In the genomic region with DNA sequence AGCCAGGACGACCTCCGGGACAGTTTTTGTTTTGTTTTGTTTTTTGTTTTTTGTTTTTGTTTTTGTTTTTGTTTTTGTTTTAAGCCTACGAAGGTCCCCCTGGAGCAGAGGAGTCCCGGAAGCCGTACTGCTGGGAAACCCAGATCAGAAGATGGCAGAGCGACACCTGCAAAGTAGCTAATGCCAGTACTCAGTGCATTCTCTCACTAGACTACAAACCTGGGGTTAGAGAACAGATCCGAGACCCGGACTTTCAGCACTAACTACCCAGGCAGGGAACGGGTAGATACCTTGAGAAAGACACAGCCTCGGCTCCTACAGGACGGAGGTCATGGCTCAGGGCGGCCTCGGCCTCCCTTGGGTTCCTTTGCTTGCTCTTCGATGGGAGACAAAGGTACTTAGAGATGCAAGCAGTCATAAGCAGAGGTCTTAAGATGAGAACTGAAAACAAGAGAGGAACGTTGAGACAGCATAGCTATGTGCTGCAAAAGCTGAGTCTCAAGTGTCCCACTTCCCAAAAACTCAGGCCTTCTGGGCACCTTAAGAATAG, we compare ENCODE assay signal across 8 mouse cellular contexts. TPM values are rescaled to one million over a fixed set of nuclear protein-coding genes. Genes with fewer than 3 reads are reported as not detected.
DNase-seq lines count a peak whose midpoint lies in the region; ATAC-seq and TF ChIP-seq lines count a peak whose summit lies in the region.

No protein-coding gene starts in this region.

- no peak for ATAC-seq in heart, embryonic 11.5 days (replicated peaks; ENCODE audit: insufficient number of reproducible peaks, low FRiP score, low TSS enrichment)
- peak; percentile 62 for ATAC-seq in forebrain, embryonic 15.5 days (replicated peaks)
- ATAC-seq in liver, embryonic 14.5 days (ENCODE audit: insufficient read depth), result no peak
- ATAC-seq in megakaryocyte progenitor cell, adult 5-6 weeks (replicated peaks; ENCODE audit: poor library complexity), result no peak

- intact Hi-C loops in heart, postnatal 10 days (cut with DNase I), result loop anchor here (2.0 kb wide), 3 partner anchors 674 to 1118 kb away; no protein-coding TSS in a partner anchor

- no peak for TF ChIP-seq EP300 in CH12.LX (IDR thresholded peaks at IDR 0.05; ENCODE audit: low read length)
- no peak for TF ChIP-seq EP300 in liver, embryonic 14.5 days (IDR thresholded peaks at IDR 0.05; ENCODE audit: low read depth)

- in situ Hi-C loops in CH12.LX (cut with MboI; ENCODE audit: low pct_ligation_motif_present, low pct_unique_long_range_greater_than_20kb, low sequenced_read_pairs), result loop anchor here (25.0 kb wide), 2 partner anchors 828 to 1128 kb away; no protein-coding TSS in a partner anchor

- peak overlapping the region; percentile 97 for H3K4me2 ChIP-seq in heart, embryonic 11.5 days
- H3K4me2 ChIP-seq in CH12.LX (ENCODE audit: insufficient read depth, low read depth, poor library complexity, severe bottlenecking), result peak overlapping the region; percentile 76; the same call in 1 of the 2 replicates
- H3K4me2 ChIP-seq in forebrain, embryonic 15.5 days (replicated peaks), result peak overlapping the region; percentile 75
- peak overlapping the region; percentile 72 for H3K4me2 ChIP-seq in liver, embryonic 14.5 days (ENCODE audit: low read depth)

- H3K4me1 ChIP-seq in heart, embryonic 11.5 days (ENCODE audit: control insufficient read depth, insufficient read depth, low read length), result peaks cover 7% of the 10 kb centered on the region; the same call in 1 of the 2 replicates
- H3K4me1 ChIP-seq in CH12.LX (ENCODE audit: control insufficient read depth in 1 of 2, insufficient read depth in 2 of 2), result peaks cover 2 to 21% of the 10 kb centered on the region in 2 experiments; a peak in 3 of 4 replicates
- peaks cover 40% of the 10 kb centered on the region for H3K4me1 ChIP-seq in forebrain, embryonic 15.5 days
- H3K4me1 ChIP-seq in liver, embryonic 14.5 days (replicated peaks; ENCODE audit: control insufficient read depth in 2 of 2, insufficient read depth in 2 of 2, low read length in 1 of 2), result 0 out of 4 replicates have a peak, but pooled peaks cover 0 to 5% of the 10 kb centered on the region in 2 experiments

- TF ChIP-seq CTCF in CH12.LX (conservative IDR thresholded peaks at IDR 0.05 in 1 of 2, IDR thresholded peaks at IDR 0.05 in 1 of 2; ENCODE audit: low read depth in 2 of 2, low read length in 2 of 2), result no peak
- no peak for TF ChIP-seq CTCF in liver, embryonic 14.5 days (IDR thresholded peaks at IDR 0.05; ENCODE audit: low read depth)

- peaks cover 30% of the 10 kb centered on the region for H3K27me3 ChIP-seq in heart, embryonic 11.5 days (ENCODE audit: control insufficient read depth, insufficient read depth, low read length)
- peaks cover 37% of the 10 kb centered on the region for H3K27me3 ChIP-seq in CH12.LX (replicated peaks)
- peaks cover 12% of the 10 kb centered on the region; the same call in 1 of the 2 replicates for H3K27me3 ChIP-seq in forebrain, embryonic 15.5 days
- H3K27me3 ChIP-seq in liver, embryonic 14.5 days (ENCODE audit: control insufficient read depth, insufficient read depth, low read length), result peaks cover 54% of the 10 kb centered on the region

- no peak overlapping the region for H3K27ac ChIP-seq in heart, embryonic 11.5 days (ENCODE audit: low read depth, low read length)
- no peak overlapping the region for H3K27ac ChIP-seq in CH12.LX (ENCODE audit: insufficient read depth, low read depth)
- H3K27ac ChIP-seq in forebrain, embryonic 15.5 days (replicated peaks), result peak overlapping the region; percentile 17; the same call in 1 of the 2 replicates
- H3K27ac ChIP-seq in liver, embryonic 14.5 days, result no peak overlapping the region

- H3K9ac ChIP-seq in heart, embryonic 11.5 days (ENCODE audit: low read depth, low read length), result no peak overlapping the region
- no peak overlapping the region for H3K9ac ChIP-seq in CH12.LX (ENCODE audit: insufficient read depth, low read depth)
- H3K9ac ChIP-seq in forebrain, embryonic 15.5 days (replicated peaks), result peak overlapping the region; percentile 16; the same call in 1 of the 2 replicates
- no peak overlapping the region for H3K9ac ChIP-seq in liver, embryonic 14.5 days (replicated peaks)

- no peak for TF ChIP-seq RAD21 in CH12.LX (IDR thresholded peaks at IDR 0.05; ENCODE audit: low read depth, low read length)

- H3K4me3 ChIP-seq in heart, embryonic 11.5 days (ENCODE audit: low read depth, low read length), result peak overlapping the region; percentile 50
- H3K4me3 ChIP-seq in CH12.LX (replicated peaks in 1 of 3; ENCODE audit: low read depth in 2 of 3, low read length in 2 of 3, poor library complexity in 1 of 3), result no peak overlapping the region
- H3K4me3 ChIP-seq in forebrain, embryonic 15.5 days, result peak overlapping the region; percentile 53
- H3K4me3 ChIP-seq in liver, embryonic 14.5 days (ENCODE audit: insufficient read depth in 1 of 2, low read depth in 2 of 2, low read length in 2 of 2), result no peak overlapping the region

- no peak for TF ChIP-seq POLR2A in CH12.LX (IDR thresholded peaks at IDR 0.05; ENCODE audit: low read depth, low read length)

- no peak for DNase-seq in heart, postnatal 10 days
- DNase-seq in CH12.LX (ENCODE audit: extremely low read depth), result no peak
- DNase-seq in liver, embryonic 14.5 days (ENCODE audit: low read depth in 3 of 3, low spot score in 3 of 3), result no peak
- no peak for DNase-seq in adrenal gland, postnatal 10 days
- DNase-seq in retina, embryonic 14.5 days (ENCODE audit: low spot score), result no peak

- no peaks in the 10 kb centered on the region for H3K36me3 ChIP-seq in heart, embryonic 11.5 days (ENCODE audit: control insufficient read depth, insufficient read depth, low read length)
- H3K36me3 ChIP-seq in CH12.LX (replicated peaks in 1 of 2; ENCODE audit: control insufficient read depth in 1 of 2, insufficient read depth in 1 of 2, low read length in 1 of 2), result no peaks in the 10 kb centered on the region
- H3K36me3 ChIP-seq in forebrain, embryonic 15.5 days, result no peaks in the 10 kb centered on the region
- no peaks in the 10 kb centered on the region for H3K36me3 ChIP-seq in liver, embryonic 14.5 days (replicated peaks; ENCODE audit: control insufficient read depth, insufficient read depth, low read depth)

- dilution Hi-C loops in CH12.LX (cut with MboI; ENCODE audit: extremely low pct_ligation_motif_present, extremely low pct_unique_long_range_greater_than_20kb, low sequenced_read_pairs), result no loop called here

- 22% methylated on average over 15 of the region's 15 CpGs for WGBS in heart, embryonic 11.5 days (ENCODE audit: insufficient replicate concordance)
- WGBS in forebrain, embryonic 15.5 days, result 17% methylated on average over 15 of the region's 15 CpGs
- WGBS in liver, embryonic 14.5 days (ENCODE audit: insufficient replicate concordance), result 32% methylated on average over 15 of the region's 15 CpGs

- no peaks in the 10 kb centered on the region for H3K79me2 ChIP-seq in CH12.LX (replicated peaks; ENCODE audit: control insufficient read depth, extremely low read depth, insufficient read depth, poor library complexity, severe bottlenecking)

- no peaks in the 10 kb centered on the region for H3K9me3 ChIP-seq in heart, embryonic 11.5 days (replicated peaks; ENCODE audit: control insufficient read depth, low read length)
- H3K9me3 ChIP-seq in CH12.LX (replicated peaks; ENCODE audit: low read length), result no peaks in the 10 kb centered on the region
- H3K9me3 ChIP-seq in forebrain, embryonic 15.5 days, result no peaks in the 10 kb centered on the region
- no peaks in the 10 kb centered on the region for H3K9me3 ChIP-seq in liver, embryonic 14.5 days (ENCODE audit: control insufficient read depth, low read length)

TF ChIP-seq in CH12.LX, 34 proteins besides CTCF, POLR2A, EP300 and RAD21 (continues in another document):
- no peak for TF ChIP-seq MYC (IDR thresholded peaks at IDR 0.05; ENCODE audit: low read depth, low read length)
- no peak for TF ChIP-seq ZMIZ1 (IDR thresholded peaks at IDR 0.05; ENCODE audit: low read depth, low read length)

RNA-seq across cellular contexts. Expression of gene 1110004F10Rik, which starts 1.3 kb away (rescaled TPM):
- 191 and 215 TPM in 2 replicates for polyA plus RNA-seq in heart, embryonic 11.5 days (2014; fragmentation: Nextera tagmentation; extraction: Ambion mirVana)
- 10 to 100 TPM; 65.9 to 73.8 TPM for total RNA-seq in heart, postnatal 10 days (2021)
- total RNA-seq in CH12.LX (2012; rRNA removed) (120 and 129 TPM in 2 replicates), CH12.LX (2014; rRNA removed) (262 and 274 TPM in 2 replicates)
- 196 and 274 TPM in 2 replicates for polyA plus RNA-seq in CH12.LX (2012; ENCODE audit: insufficient read length, low read depth)
- polyA plus RNA-seq in forebrain, embryonic 15.5 days (2015; fragmentation: Nextera tagmentation; extraction: Ambion mirVana), result 360 and 363 TPM in 2 replicates
- polyA plus RNA-seq in liver, embryonic 14.5 days (2012; rRNA removed), result 42.4 and 56.8 TPM in 2 replicates
- polyA plus RNA-seq in liver, embryonic 14.5 days (2014; fragmentation: Nextera tagmentation; extraction: Ambion mirVana), result 111 and 116 TPM in 2 replicates
- 146 and 157 TPM in 2 replicates for total RNA-seq in megakaryocyte progenitor cell, adult 5-6 weeks (2015)
- 268 and 289 TPM in 2 replicates for total RNA-seq in megakaryocyte progenitor cell, adult 5-6 weeks (2017)
- 10 to 100 TPM; 91.7 to 93.5 TPM for total RNA-seq in adrenal gland, postnatal 10 days (2021)

RNA-seq across cellular contexts. Expression of gene Sox6, which starts 1.9 kb away (rescaled TPM):
- 33.2 and 45.1 TPM in 2 replicates for polyA plus RNA-seq in heart, embryonic 11.5 days (2014; fragmentation: Nextera tagmentation; extraction: Ambion mirVana)
- total RNA-seq in heart, postnatal 10 days (2021), result 10 to 100 TPM; 22.9 to 30.3 TPM
- total RNA-seq in CH12.LX (2012; rRNA removed) (1.0 and 1.3 TPM in 2 replicates), CH12.LX (2014; rRNA removed) (0.09 and 0.11 TPM in 2 replicates)
- polyA plus RNA-seq in CH12.LX (2012; ENCODE audit: insufficient read length, low read depth), result 0.78 and 0.90 TPM in 2 replicates
- 111 and 116 TPM in 2 replicates for polyA plus RNA-seq in forebrain, embryonic 15.5 days (2015; fragmentation: Nextera tagmentation; extraction: Ambion mirVana)
- 10.1 and 15.9 TPM in 2 replicates for polyA plus RNA-seq in liver, embryonic 14.5 days (2012; rRNA removed)
- polyA plus RNA-seq in liver, embryonic 14.5 days (2014; fragmentation: Nextera tagmentation; extraction: Ambion mirVana), result 64.0 and 72.6 TPM in 2 replicates
- 1.1 and 1.8 TPM in 2 replicates for total RNA-seq in megakaryocyte progenitor cell, adult 5-6 weeks (2015)
- total RNA-seq in megakaryocyte progenitor cell, adult 5-6 weeks (2017), result 1.8 and 3.0 TPM in 2 replicates
- 10 to 100 TPM; 40.0 to 42.9 TPM for total RNA-seq in adrenal gland, postnatal 10 days (2021)

RNA-seq across cellular contexts. Expression of gene Gm4353, which starts 43.9 kb away (rescaled TPM):
- 0.76 TPM in 1 of 2 replicates, not detected in the other for polyA plus RNA-seq in heart, embryonic 11.5 days (2014; fragmentation: Nextera tagmentation; extraction: Ambion mirVana)
- total RNA-seq in heart, postnatal 10 days (2021), result 1 to 10 TPM in 1 of 2 experiments, under 1 TPM in 1; 0.74 to 2.1 TPM
- 2.0 and 3.1 TPM in 2 replicates for total RNA-seq in CH12.LX (2012; rRNA removed)
- 30.0 and 34.1 TPM in 2 replicates for total RNA-seq in CH12.LX (2014; rRNA removed)
- 0.74 TPM in 2 replicates for polyA plus RNA-seq in CH12.LX (2012; ENCODE audit: insufficient read length, low read depth)
- polyA plus RNA-seq in forebrain, embryonic 15.5 days (2015; fragmentation: Nextera tagmentation; extraction: Ambion mirVana), result 0.55 and 1.0 TPM in 2 replicates
- polyA plus RNA-seq in liver, embryonic 14.5 days (2012; rRNA removed), result 0.57 and 0.62 TPM in 2 replicates
- polyA plus RNA-seq in liver, embryonic 14.5 days (2014; fragmentation: Nextera tagmentation; extraction: Ambion mirVana), result 0.38 and 0.51 TPM in 2 replicates
- total RNA-seq in megakaryocyte progenitor cell, adult 5-6 weeks (2015), result 1.6 and 1.8 TPM in 2 replicates
- total RNA-seq in megakaryocyte progenitor cell, adult 5-6 weeks (2017), result 0.83 and 2.2 TPM in 2 replicates
- total RNA-seq in adrenal gland, postnatal 10 days (2021), result 1 to 10 TPM; 3.4 to 3.9 TPM

Comparison
In these comparisons a context has a peak if more than half of its experiments do, and no peak if none do; other contexts are left out.
1. H3K4me3 ChIP-seq: peak in heart, embryonic 11.5 days (single experiment) and forebrain, embryonic 15.5 days (single experiment); none in CH12.LX (0 of 3) and liver, embryonic 14.5 days (0 of 2).
2. RNA of gene Sox6, which starts 1.9 kb away (total RNA-seq): 40.0 to 42.9 TPM in adrenal gland, postnatal 10 days and 22.9 to 30.3 TPM in heart, postnatal 10 days; 1.1 to 3.0 TPM in megakaryocyte progenitor cell, adult 5-6 weeks and 0.09 to 1.3 TPM in CH12.LX; every median in the first group is over 4 times any median in the second.
3. Peak in every context shown above with its lines, with median percentiles within 50 percentile points of each other: H3K4me2 ChIP-seq.